Mouse (Mus musculus) CH12.LX (cell line): Measurements from ENCODE around the gene Zdhhc4. TPM values are rescaled to one million over a fixed set of nuclear protein-coding genes. Genes with fewer than 3 reads are reported as not detected.

Experiments
- DNase-seq: peaks from one replicate; pipeline ENCODE4 v3.0.0-alpha.2; 2013; ENCODE audit errors: extremely low read depth
- H3K27ac ChIP-seq: 2 replicates; pipeline ENCODE4 v1.5.1; 2012; ENCODE audit warnings: low read depth, mild to moderate bottlenecking, control low read depth, moderate library complexity; ENCODE audit not compliant: insufficient read depth
- H3K27me3 ChIP-seq: replicated peaks from 2 replicates; pipeline ENCODE3; 2012; ENCODE audit warnings: inconsistent platforms
- H3K36me3 ChIP-seq, 2 experiments: replicated peaks in 1 of 2; 2 replicates each; pipeline versions ENCODE3 to v1.6.1; 2012; ENCODE audit warnings: inconsistent platforms in 1 of 2, low read length in 1 of 2, mild to moderate bottlenecking in 1 of 2, mixed read lengths in 1 of 2, moderate library complexity in 1 of 2; ENCODE audit not compliant: control insufficient read depth in 1 of 2, insufficient read depth in 1 of 2
- H3K4me1 ChIP-seq, 2 experiments: 2 replicates each; pipeline ENCODE4 v1.6.1; 2012; ENCODE audit warnings: inconsistent platforms in 1 of 2, moderate library complexity in 1 of 2; ENCODE audit not compliant: insufficient read depth in 2 of 2, control insufficient read depth in 1 of 2
- H3K4me2 ChIP-seq: 2 replicates; pipeline ENCODE4 v1.6.1; 2012; ENCODE audit warnings: low read depth, mild to moderate bottlenecking, control low read depth; ENCODE audit not compliant: poor library complexity, insufficient read depth, severe bottlenecking
- H3K4me3 ChIP-seq, 3 experiments: fragments of 150-350 bp in 1 of 3; sonication (generic) in 1 of 3; replicated peaks in 1 of 3; 2 replicates each; pipeline versions ENCODE3 to v1.5.1; 2011 to 2012; ENCODE audit warnings: low read depth in 2 of 3, low read length in 2 of 3, mild to moderate bottlenecking in 2 of 3, moderate library complexity in 2 of 3, control low read depth in 1 of 3, improper control_type of control experiment in 1 of 3, inconsistent platforms in 1 of 3, mixed read lengths in 1 of 3; ENCODE audit not compliant: poor library complexity in 1 of 3
- H3K79me2 ChIP-seq: replicated peaks from 2 replicates; pipeline ENCODE4 v1.6.1; 2012; ENCODE audit warnings: mild to moderate bottlenecking, moderate library complexity; ENCODE audit not compliant: control insufficient read depth, poor library complexity, insufficient read depth, severe bottlenecking; ENCODE audit errors: extremely low read depth
- H3K9ac ChIP-seq: 2 replicates; pipeline ENCODE4 v1.6.1; 2012; ENCODE audit warnings: low read depth, mild to moderate bottlenecking, control low read depth, moderate library complexity; ENCODE audit not compliant: insufficient read depth
- H3K9me3 ChIP-seq: replicated peaks from 2 replicates; pipeline ENCODE3; 2012; ENCODE audit warnings: low read length, inconsistent platforms, mixed read lengths
- BHLHE40 ChIP-seq: IDR thresholded peaks from 2 replicates; pipeline ENCODE4 v1.6.1; 2011; ENCODE audit warnings: mild to moderate bottlenecking, low read depth, low read length, improper control_type of control experiment
- CHD1 ChIP-seq: IDR thresholded peaks from 2 replicates; pipeline ENCODE4 v1.6.1; 2012; ENCODE audit warnings: low read depth, low read length, improper control_type of control experiment, inconsistent platforms
- CHD2 ChIP-seq: IDR thresholded peaks from 2 replicates; pipeline ENCODE4 v1.6.1; 2011; ENCODE audit warnings: low read length, improper control_type of control experiment
- CTCF ChIP-seq, 2 experiments: IDR thresholded peaks in 1 of 2; conservative IDR thresholded peaks in 1 of 2; 2 replicates each; pipeline ENCODE4 v1.5.1; 2011 to 2012; ENCODE audit warnings: low read depth in 2 of 2, low read length in 2 of 2, improper control_type of control experiment in 1 of 2, inconsistent platforms in 1 of 2, mild to moderate bottlenecking in 1 of 2, moderate library complexity in 1 of 2
- EP300 ChIP-seq: IDR thresholded peaks from 2 replicates; pipeline ENCODE4 v1.6.1; 2011; ENCODE audit warnings: low read length, improper control_type of control experiment
- GABPA ChIP-seq: IDR thresholded peaks from 2 replicates; pipeline ENCODE4 v1.6.1; 2012; ENCODE audit warnings: low read depth, low read length, improper control_type of control experiment, inconsistent platforms; ENCODE audit not compliant: insufficient replicate concordance
- HCFC1 ChIP-seq: IDR thresholded peaks from 2 replicates; pipeline ENCODE4 v1.6.1; 2012; ENCODE audit warnings: low read depth, mild to moderate bottlenecking, inconsistent platforms, low read length, improper control_type of control experiment
- JUN ChIP-seq: IDR thresholded peaks from 2 replicates; pipeline ENCODE4 v1.6.1; 2011; ENCODE audit warnings: low read depth, mild to moderate bottlenecking, low read length, improper control_type of control experiment, moderate library complexity; ENCODE audit not compliant: insufficient read depth
- JUND ChIP-seq: conservative IDR thresholded peaks from 2 replicates; pipeline ENCODE4 v1.6.1; 2011; ENCODE audit warnings: low read depth, low read length, improper control_type of control experiment
- MAFK ChIP-seq: IDR thresholded peaks from 2 replicates; pipeline ENCODE4 v1.6.1; 2011; ENCODE audit warnings: low read length, improper control_type of control experiment; ENCODE audit not compliant: insufficient replicate concordance
- MAZ ChIP-seq: IDR thresholded peaks from 2 replicates; pipeline ENCODE4 v1.6.1; 2012; ENCODE audit warnings: low read depth, mild to moderate bottlenecking, inconsistent platforms, low read length, improper control_type of control experiment, moderate library complexity
- MYC ChIP-seq: IDR thresholded peaks from 2 replicates; pipeline ENCODE4 v1.6.1; 2011; ENCODE audit warnings: low read depth, mild to moderate bottlenecking, improper control_type of control experiment, low read length
- NRF1 ChIP-seq: IDR thresholded peaks from 2 replicates; pipeline ENCODE4 v1.6.1; 2014; ENCODE audit warnings: low read depth, mild to moderate bottlenecking, inconsistent platforms, low read length, improper control_type of control experiment, moderate library complexity
- POLR2A ChIP-seq: IDR thresholded peaks from 2 replicates; pipeline ENCODE4 v1.6.1; 2011; ENCODE audit warnings: low read depth, mild to moderate bottlenecking, improper control_type of control experiment, low read length
- RAD21 ChIP-seq: IDR thresholded peaks from 2 replicates; pipeline ENCODE4 v1.6.1; 2011; ENCODE audit warnings: low read depth, mild to moderate bottlenecking, low read length, improper control_type of control experiment, moderate library complexity
- SMC3 ChIP-seq: IDR thresholded peaks from 2 replicates; pipeline ENCODE4 v1.6.1; 2011; ENCODE audit warnings: low read depth, low read length, improper control_type of control experiment
- TBP ChIP-seq: conservative IDR thresholded peaks from 2 replicates; pipeline ENCODE4 v1.6.1; 2011; ENCODE audit warnings: low read depth, low read length, improper control_type of control experiment
- ZC3H11A ChIP-seq: IDR thresholded peaks from 2 replicates; pipeline ENCODE4 v1.6.1; 2012; ENCODE audit warnings: low read depth, mild to moderate bottlenecking, inconsistent platforms, low read length, improper control_type of control experiment
- ZNF384 ChIP-seq: IDR thresholded peaks from 2 replicates; pipeline ENCODE4 v1.6.1; 2012; ENCODE audit warnings: low read depth, low read length, improper control_type of control experiment, inconsistent platforms
- dilution Hi-C: fragments of 300-500 bp; cut with MboI; formaldehyde crosslinking; loops from 2 replicates; pipeline ENCODE4 v1.14.3; 2020; ENCODE audit warnings: low sequenced_read_pairs; ENCODE audit not compliant: extremely low pct_unique_long_range_greater_than_20kb, extremely low pct_ligation_motif_present
- in situ Hi-C: fragments of 300-500 bp; cut with MboI; formaldehyde crosslinking; loops from 3 replicates; pipeline ENCODE4 v1.14.3; 2019; ENCODE audit warnings: low sequenced_read_pairs, low pct_ligation_motif_present, low pct_unique_long_range_greater_than_20kb, mixed read lengths
- polyA plus RNA-seq: library from polyadenylated mRNA; unstranded; fragments of >175 nt; gene quantifications from 2 replicates; pipeline ENCODE4 v1.2.1, GENCODE M21; 2012; ENCODE audit warnings: low read depth; ENCODE audit not compliant: insufficient read length
- total RNA-seq, 2 experiments: library from RNA; depleted of rRNA; stranded (reverse); fragments of 300-350 nt in 1 of 2; fragments of >200 nt in 1 of 2; gene quantifications; 2 replicates each; pipeline ENCODE4 v1.2.3; 2012 to 2014

Gene Zdhhc4
- total and polyA plus RNA-seq, 3 experiments, result 16.3 to 51.5 (median 19.9) TPM

- Histone ChIP-seq H3K4me2 (peak overlapping the region; percentile 21; the same call in 1 of the 2 replicates), H3K4me3 (no peak overlapping the region)
- no peak for DNase-seq
Observed at GRCm38 (mm10) chr5:143334418-143335088, 5.5 kb upstream of the Zdhhc4 start.

GRCm38 (mm10) chr5:143333872-143334271, 4.8 kb upstream of the Zdhhc4 start:
- Histone ChIP-seq H3K4me1 (peaks cover 8 to 12% of the 10 kb centered on the region in 2 experiments), H3K36me3 (peaks cover 0 to 14% of the 10 kb centered on the region in 2 experiments), H3K9me3 (no peaks in the 10 kb centered on the region), H3K4me2 (peak overlapping the region; percentile 21; the same call in 1 of the 2 replicates), H3K79me2 (peaks cover under 1% of the 10 kb centered on the region), H3K27ac (no peak overlapping the region), H3K4me3 (no peak overlapping the region), H3K27me3 (peaks cover 5% of the 10 kb centered on the region), H3K9ac (no peak overlapping the region)
- dilution Hi-C loops, result no loop called here
- peak; percentile 72 for DNase-seq
- in situ Hi-C loops, result loop anchor here (10.0 kb wide), 1 partner anchor 81 kb away; no protein-coding TSS in a partner anchor
- no peak for TF ChIP-seq POLR2A
- TF ChIP-seq SMC3, result peak; percentile 47
- peak; percentile 62 to 82 for TF ChIP-seq CTCF (conservative IDR thresholded peaks at IDR 0.05 in 1 of 2, IDR thresholded peaks at IDR 0.05 in 1 of 2; ENCODE audit: low read depth in 2 of 2, low read length in 2 of 2)
- peak; percentile 50 for TF ChIP-seq JUND
- TF ChIP-seq RAD21, result peak; percentile 66

More at GRCm38 (mm10) chr5:143334418-143335088, 5.5 kb upstream of the Zdhhc4 start:
- in situ Hi-C loops (loop anchor here (10.0 kb wide), 1 partner anchor 80 kb away; no protein-coding TSS in a partner anchor), dilution Hi-C loops (no loop called here)
- H3K79me2 ChIP-seq, result no peaks in the 10 kb centered on the region
- no peak overlapping the region for H3K9ac ChIP-seq
- no peaks in the 10 kb centered on the region for H3K9me3 ChIP-seq
- peaks cover 8 to 12% of the 10 kb centered on the region in 2 experiments for H3K4me1 ChIP-seq
- no peak overlapping the region for H3K27ac ChIP-seq
- H3K36me3 ChIP-seq, result peaks cover 0 to 14% of the 10 kb centered on the region in 2 experiments
- peaks cover 5% of the 10 kb centered on the region for H3K27me3 ChIP-seq
- TF ChIP-seq BHLHE40, result no peak
- peak; percentile 79 for TF ChIP-seq MAFK

DNA sequence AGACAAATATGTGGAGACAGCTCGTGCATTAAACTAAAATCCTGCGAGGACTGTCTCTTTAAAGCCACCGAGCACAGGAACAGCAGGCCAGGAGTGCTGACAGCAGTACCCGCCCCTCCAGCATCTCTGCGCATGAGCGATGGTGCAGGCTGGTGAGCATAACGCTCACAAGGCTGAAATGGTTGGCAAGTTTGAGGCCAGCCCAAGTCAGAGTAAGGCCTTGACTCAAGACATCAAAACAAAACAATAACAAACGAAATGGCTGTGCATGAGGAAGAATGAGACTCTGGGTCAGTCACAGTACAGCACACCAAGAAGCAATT, 11.8 kb downstream of the Zdhhc4 start:
- dilution Hi-C loops, result no loop called here
- Histone ChIP-seq H3K9ac (no peak overlapping the region), H3K27ac (no peak overlapping the region), H3K9me3 (no peaks in the 10 kb centered on the region), H3K4me2 (no peak overlapping the region), H3K27me3 (no peaks in the 10 kb centered on the region), H3K79me2 (peaks cover 19% of the 10 kb centered on the region), H3K36me3 (peaks cover 51 to 77% of the 10 kb centered on the region in 2 experiments), H3K4me3 (no peak overlapping the region), H3K4me1 (peaks cover 10 to 20% of the 10 kb centered on the region in 2 experiments; a peak in 3 of 4 replicates)
- TF ChIP-seq TBP (no peak), GABPA (no peak), CHD2 (no peak), MYC (no peak), SMC3 (no peak), BHLHE40 (no peak), HCFC1 (no peak), NRF1 (no peak), EP300 (no peak), ZNF384 (no peak), MAZ (no peak), CHD1 (no peak), ZC3H11A (no peak), JUN (no peak)
- in situ Hi-C loops, result no loop called here
- DNase-seq, result no peak
